Mouse (Mus musculus): Measurements from ENCODE around the gene Ogg1. TPM values are rescaled to one million over a fixed set of nuclear protein-coding genes. Genes with fewer than 3 reads are reported as not detected.

Ogg1 gene
- polyA plus RNA-seq, 1 experiment from 2014 or later: 11.4 TPM

DNA sequence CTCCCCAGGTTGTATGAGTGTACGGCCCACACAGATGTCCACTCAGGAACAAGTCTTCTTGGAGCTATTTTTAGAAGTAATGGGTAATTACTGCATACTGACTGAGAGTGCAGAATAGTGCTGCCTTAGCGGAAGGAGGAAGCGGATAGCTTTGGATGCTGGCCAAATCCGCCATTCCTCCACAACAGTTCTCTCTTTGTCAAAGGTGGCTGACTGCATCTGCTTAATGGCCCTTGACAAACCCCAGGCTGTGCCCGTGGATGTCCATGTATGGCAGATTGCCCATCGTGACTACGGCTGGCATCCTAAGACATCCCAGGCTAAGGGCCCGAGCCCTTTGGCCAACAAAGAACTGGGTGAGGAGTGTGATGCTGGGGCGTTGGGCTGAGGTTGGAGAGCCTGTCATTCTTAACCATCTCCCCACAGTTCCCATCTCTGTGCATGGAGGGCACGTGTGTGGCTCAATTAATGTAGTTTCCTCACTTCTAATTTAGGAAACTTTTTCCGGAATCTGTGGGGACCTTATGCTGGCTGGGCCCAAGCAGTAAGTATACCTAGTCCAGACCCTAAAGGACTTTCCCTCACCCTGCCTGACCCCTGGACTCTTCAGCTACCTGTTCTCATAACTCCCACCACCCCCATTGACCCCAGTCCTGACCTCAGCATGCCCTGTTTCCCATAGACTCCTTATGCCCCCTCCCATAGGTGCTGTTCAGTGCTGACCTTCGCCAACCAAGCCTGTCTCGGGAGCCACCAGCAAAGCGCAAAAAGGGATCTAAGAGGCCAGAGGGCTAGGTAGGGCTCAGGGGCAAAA, 6.6 kb downstream of the Ogg1 start:
- Histone ChIP-seq H3K27ac (peak overlapping the region; percentile 51), H3K4me2 (peak overlapping the region; percentile 4; the same call in 1 of the 2 replicates), H3K36me3 (ENCODE audit: poor library complexity, severe bottlenecking) (peaks cover 69% of the 10 kb centered on the region), H3K27me3 (no peaks in the 10 kb centered on the region), H3K9ac (no peak overlapping the region), H3K4me3 (no peak overlapping the region), H3K9me3 (replicated peaks) (no peaks in the 10 kb centered on the region), H3K4me1 (peaks cover 9% of the 10 kb centered on the region)
- ATAC-seq: peak; percentile 63
- WGBS: 49% methylated on average over 14 of the region's 14 CpGs

DNA sequence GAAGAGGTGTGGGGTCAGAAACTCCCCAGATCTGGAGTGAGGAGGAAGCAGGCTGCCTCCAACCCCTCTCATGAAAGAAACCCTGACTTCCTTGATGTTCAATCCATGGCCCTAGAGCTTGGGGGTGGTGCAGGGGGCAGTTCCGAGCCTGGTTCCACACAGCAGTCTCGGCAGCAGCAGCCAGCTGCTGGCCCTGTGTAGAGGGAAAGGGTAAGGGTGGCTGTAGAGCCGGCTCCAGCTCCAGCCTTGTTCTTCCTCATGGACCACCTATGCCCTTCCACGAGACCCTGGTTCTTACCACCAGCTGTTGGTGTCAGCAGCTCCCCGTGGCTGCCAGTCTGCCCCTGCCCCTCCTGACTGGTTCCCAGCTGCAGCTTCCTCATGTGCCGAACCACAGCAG, 7.4 kb downstream of the Ogg1 start:
- Histone ChIP-seq H3K36me3 (ENCODE audit: poor library complexity, severe bottlenecking) (peaks cover 70% of the 10 kb centered on the region), H3K4me2 (no peak overlapping the region), H3K4me3 (no peak overlapping the region), H3K4me1 (peaks cover 9% of the 10 kb centered on the region), H3K9ac (no peak overlapping the region), H3K9me3 (replicated peaks) (no peaks in the 10 kb centered on the region), H3K27me3 (no peaks in the 10 kb centered on the region), H3K27ac (no peak overlapping the region)
- WGBS: 85% methylated on average over 6 of the region's 6 CpGs
- no peak for ATAC-seq

DNA sequence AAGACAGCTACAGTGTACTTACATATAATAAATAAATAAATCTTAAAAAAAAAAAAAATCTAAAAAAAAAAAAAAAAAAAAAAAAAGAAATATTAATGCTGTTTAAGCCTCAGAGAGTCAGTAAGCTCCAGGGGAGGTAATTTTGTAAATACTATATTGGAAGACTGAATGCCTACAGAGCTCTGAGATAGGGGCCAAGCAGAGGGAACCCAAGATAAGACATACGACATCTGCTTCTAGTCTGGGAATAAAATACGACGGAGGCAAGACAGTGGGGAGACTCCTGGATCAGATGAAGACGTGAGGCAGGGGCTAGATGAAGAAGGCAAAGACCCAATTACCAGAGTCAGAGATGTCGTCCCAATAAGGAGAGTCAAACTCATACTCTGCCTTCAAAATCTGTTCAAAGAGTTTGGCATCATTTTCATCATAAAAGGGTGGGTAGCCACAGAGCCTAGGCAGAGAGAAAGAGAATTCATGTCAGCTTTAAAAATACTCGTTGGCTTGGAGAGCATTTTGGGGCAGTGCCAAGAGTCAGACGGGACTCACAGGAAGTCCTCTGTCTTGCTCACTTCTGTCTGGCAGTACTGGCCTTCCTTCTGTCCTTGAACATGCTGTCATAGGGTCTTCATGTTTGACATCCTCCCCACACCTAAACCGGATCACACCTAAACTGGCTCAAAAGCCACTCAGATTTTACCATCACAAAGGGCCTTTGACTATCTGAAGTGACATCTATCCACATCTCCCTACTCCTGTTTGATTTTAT, 10.3 kb downstream of the Ogg1 start:
- ATAC-seq: no peak

DNA sequence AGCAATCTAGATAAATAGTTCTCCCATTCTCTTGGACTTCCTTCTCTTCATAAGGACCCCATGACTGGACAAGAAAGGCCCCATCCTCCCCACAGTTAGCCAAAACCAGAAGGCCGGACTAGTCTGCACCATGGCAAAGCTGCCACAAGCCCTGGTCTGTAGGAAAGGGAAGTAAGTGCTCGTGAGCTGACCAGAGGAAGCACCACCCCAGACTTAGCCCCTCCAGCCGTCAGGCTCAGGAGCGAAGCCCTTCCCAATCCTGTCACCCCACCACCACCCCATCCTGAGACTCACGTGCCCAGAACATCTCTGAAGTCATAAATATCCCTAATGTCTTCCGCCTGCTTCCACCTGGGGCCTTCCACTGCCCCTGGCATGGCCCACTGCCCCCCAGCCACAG, 14.8 kb downstream of the Ogg1 start:
- H3K4me2 ChIP-seq: peak overlapping the region; percentile 20; the same call in 1 of the 2 replicates
- 0 out of 2 replicates have a peak overlapping the region, but pooled peaks have one; percentile 12 for H3K9ac ChIP-seq
- no peaks in the 10 kb centered on the region for H3K27me3 ChIP-seq
- H3K27ac ChIP-seq: no peak overlapping the region
- H3K4me1 ChIP-seq: peaks cover 25% of the 10 kb centered on the region
- ATAC-seq: no peak
- 92% methylated on average over 6 of the region's 6 CpGs for WGBS
- no peak overlapping the region for H3K4me3 ChIP-seq
- H3K36me3 ChIP-seq (ENCODE audit: poor library complexity, severe bottlenecking): peaks cover 31% of the 10 kb centered on the region
- no peaks in the 10 kb centered on the region for H3K9me3 ChIP-seq (replicated peaks)

More for the DNA sequence above, 10.3 kb downstream of the Ogg1 start:
- no peak overlapping the region for H3K4me2 ChIP-seq
- H3K4me1 ChIP-seq: peaks cover 12% of the 10 kb centered on the region
- 77% methylated on average over 8 of the region's 8 CpGs for WGBS
- H3K27ac ChIP-seq: no peak overlapping the region
- no peaks in the 10 kb centered on the region for H3K9me3 ChIP-seq (replicated peaks)
- no peaks in the 10 kb centered on the region for H3K27me3 ChIP-seq
- no peak overlapping the region for H3K9ac ChIP-seq
- peaks cover 66% of the 10 kb centered on the region for H3K36me3 ChIP-seq (ENCODE audit: poor library complexity, severe bottlenecking)
- no peak overlapping the region for H3K4me3 ChIP-seq

DNA sequence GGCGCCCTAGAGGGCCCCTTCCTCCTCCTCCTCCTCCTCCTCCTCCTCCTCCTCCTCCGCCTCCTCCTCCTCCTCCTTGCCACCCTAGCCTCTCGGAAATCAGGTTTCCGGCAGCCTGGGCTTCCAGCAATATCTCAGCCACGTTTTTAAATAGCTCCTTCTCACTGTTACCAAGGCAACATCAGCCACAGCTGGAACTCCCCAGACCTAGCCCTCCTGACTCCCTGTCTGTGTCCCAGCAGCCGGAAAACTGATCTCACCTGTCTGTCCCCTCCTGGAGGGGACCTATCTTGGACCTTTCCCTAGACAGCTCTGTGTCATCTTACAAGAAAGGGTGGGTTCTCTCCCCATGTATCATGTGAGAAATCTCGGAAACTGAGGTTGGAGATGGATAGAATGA, 15.5 kb downstream of the Ogg1 start:
- 50% methylated on average over 6 of the region's 7 CpGs for WGBS
- Histone ChIP-seq H3K4me1 (peaks cover 25% of the 10 kb centered on the region), H3K36me3 (ENCODE audit: poor library complexity, severe bottlenecking) (peaks cover 26% of the 10 kb centered on the region), H3K9me3 (replicated peaks) (no peaks in the 10 kb centered on the region), H3K4me3 (peak overlapping the region; percentile 12; the same call in 1 of the 2 replicates), H3K27ac (no peak overlapping the region), H3K9ac (no peak overlapping the region), H3K27me3 (no peaks in the 10 kb centered on the region), H3K4me2 (peak overlapping the region; percentile 81)
- ATAC-seq: no peak

DNA sequence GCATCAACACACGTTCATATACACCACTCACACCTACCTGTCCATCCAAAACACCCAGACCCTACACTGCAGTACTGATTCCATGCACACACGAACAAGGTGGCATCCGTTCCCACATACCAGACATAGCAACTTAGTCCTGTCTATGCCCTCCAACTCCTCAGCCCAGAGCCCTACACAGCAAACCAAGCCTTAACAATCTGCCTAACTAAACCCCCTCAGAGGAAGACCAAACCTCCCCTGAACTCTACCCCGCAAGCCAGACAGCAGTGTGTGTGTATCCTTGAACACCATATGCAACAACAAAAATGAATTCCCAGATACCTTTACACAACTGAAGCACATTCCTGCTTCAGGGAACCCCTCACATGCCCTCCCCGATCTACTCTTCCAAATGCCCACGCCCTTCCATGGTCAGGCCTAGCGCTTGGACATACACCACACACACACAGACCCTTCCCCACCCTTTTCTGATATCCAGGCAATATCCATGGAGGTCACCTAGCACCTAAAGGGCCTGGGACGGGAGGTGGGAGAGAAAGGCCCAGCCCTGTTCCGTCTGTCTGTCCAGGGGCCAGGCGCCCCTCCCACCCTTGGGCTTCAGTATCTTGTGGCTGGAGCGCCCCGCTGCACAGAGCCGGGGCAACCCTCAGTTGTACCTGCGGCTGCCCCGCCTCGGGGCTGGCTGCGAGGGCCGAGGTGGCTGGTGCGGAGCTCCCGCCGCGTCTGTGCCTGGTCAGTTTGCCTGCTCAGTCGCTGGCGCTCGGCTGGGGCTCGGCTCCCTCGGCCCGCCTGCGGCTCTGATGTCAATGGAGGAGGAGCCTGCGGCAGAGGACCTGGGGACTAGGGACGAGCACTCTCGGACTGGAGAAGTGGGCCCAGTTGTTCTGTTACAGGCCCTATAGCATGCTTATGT, 16.7 kb downstream of the Ogg1 start, which contains the start of gene Camk1:
Gene Camk1, minus strand, starts transcription at position 808 of the 916 bp plus-strand sequence.
- Histone ChIP-seq H3K27me3 (no peaks in the 10 kb centered on the region), H3K4me3 (peak within 1 kb of the TSS; percentile 55), H3K9me3 (replicated peaks) (no peaks in the 10 kb centered on the region), H3K4me1 (peaks cover 25% of the 10 kb centered on the region), H3K4me2 (peak within 1 kb of the TSS; percentile 81), H3K9ac (peak within 1 kb of the TSS; percentile 80), H3K36me3 (ENCODE audit: poor library complexity, severe bottlenecking) (peaks cover 16% of the 10 kb centered on the region), H3K27ac (no peak within 1 kb of the TSS)
- WGBS: 17% methylated on average over 32 of the region's 32 CpGs
- peak; percentile 87 for ATAC-seq

DNA sequence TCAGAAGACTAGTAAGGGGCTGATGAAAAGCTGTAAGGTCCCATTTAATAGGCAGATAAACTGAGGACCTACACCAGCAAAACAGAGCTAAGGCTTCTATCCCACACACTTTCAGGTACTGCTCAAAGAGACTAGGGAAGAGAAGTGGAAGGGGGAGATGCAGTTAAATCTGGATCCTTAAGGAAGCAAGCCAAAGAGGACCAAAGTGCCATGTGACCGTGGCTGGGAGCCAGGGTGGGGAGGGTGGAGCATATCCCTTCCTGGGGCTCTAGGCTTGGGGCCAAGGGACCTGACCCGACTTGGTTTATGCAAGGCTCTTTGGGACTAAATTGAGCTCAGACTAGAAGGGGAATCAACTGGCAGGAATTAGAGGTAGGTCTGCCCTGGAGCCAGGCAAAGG, 17.5 kb downstream of the Ogg1 start:
- Histone ChIP-seq H3K27ac (no peak overlapping the region), H3K4me3 (peak overlapping the region; percentile 55; the same call in 1 of the 2 replicates), H3K9ac (peak overlapping the region; percentile 80; the same call in 1 of the 2 replicates), H3K9me3 (replicated peaks) (no peaks in the 10 kb centered on the region), H3K4me2 (peak overlapping the region; percentile 81), H3K27me3 (no peaks in the 10 kb centered on the region), H3K36me3 (ENCODE audit: poor library complexity, severe bottlenecking) (peaks cover 10% of the 10 kb centered on the region), H3K4me1 (peaks cover 25% of the 10 kb centered on the region)
- no peak for ATAC-seq
- WGBS: 46% methylated on average over 2 of the region's 2 CpGs

DNA sequence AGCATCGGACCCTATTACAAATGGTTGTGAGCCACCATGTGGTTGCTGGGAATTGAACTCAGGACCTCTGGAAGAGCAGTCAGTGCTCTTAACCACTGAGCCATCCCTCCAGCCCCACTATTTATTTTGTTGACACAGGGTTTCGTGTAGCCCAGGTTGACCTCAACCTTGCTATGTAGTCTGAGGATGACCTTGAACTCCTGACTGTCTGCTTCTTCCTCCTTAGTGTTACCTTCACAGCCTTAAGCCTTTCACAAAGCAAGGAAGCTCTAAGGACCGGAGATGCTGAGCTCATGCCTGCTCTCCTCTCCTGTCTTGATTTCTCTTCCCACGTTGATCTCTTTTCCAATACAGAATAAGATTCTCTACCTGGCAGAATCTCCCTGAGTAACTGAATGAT, 20.1 kb downstream of the Ogg1 start:
- whole genome bisulfite sequencing: 90% methylated on average over 4 of the region's 4 CpGs
- no peak overlapping the region for H3K4me2 ChIP-seq
- no peaks in the 10 kb centered on the region for H3K36me3 ChIP-seq (ENCODE audit: poor library complexity, severe bottlenecking)
- no peak overlapping the region for H3K4me3 ChIP-seq
- no peak for ATAC-seq
- H3K4me1 ChIP-seq: peaks cover 22% of the 10 kb centered on the region
- H3K9ac ChIP-seq: no peak overlapping the region
- no peaks in the 10 kb centered on the region for H3K27me3 ChIP-seq
- no peak overlapping the region for H3K27ac ChIP-seq
- no peaks in the 10 kb centered on the region for H3K9me3 ChIP-seq (replicated peaks)

DNA sequence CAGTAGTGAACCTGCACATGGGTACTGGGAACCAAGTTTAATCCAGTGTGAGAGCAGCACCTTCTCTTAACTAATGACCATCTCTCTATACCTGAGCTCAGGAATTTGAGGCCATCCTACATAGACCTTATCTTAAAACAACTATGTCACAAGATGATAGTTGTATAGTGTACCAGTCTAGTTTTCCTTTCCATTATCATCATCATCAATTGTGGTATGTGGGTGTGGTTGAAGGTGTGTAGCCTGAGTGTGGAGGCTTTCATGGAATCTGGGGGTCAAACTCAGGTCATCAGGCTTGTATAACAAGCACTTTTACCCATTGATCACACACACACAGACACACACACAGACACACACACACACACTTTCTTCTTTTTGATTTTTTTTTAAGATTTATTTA, 23.8 kb downstream of the Ogg1 start:
- Histone ChIP-seq H3K36me3 (ENCODE audit: poor library complexity, severe bottlenecking) (no peaks in the 10 kb centered on the region), H3K27ac (no peak overlapping the region), H3K9ac (no peak overlapping the region), H3K4me3 (no peak overlapping the region), H3K4me1 (no peaks in the 10 kb centered on the region), H3K4me2 (no peak overlapping the region), H3K27me3 (no peaks in the 10 kb centered on the region), H3K9me3 (replicated peaks) (no peaks in the 10 kb centered on the region)
- ATAC-seq: no peak

DNA sequence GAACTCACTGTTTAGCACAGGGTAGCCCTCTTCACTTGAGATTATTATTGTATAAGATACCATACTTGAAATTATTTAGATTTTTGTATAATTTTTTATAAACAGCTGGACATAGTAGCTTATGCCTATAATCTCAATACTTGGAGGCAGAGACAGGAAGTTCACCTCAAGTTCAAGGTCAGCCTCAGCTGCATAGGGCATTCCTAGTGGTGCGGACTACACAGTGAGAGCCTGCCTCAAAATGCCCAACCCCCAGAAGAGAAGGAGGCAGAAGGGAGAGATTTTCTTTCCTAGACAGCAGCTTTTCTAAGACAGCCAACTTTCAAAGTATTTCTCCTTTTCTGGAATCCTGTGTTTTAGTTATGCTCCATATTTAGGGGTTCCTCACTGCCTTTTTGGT, 24.4 kb downstream of the Ogg1 start:
- Histone ChIP-seq H3K9me3 (replicated peaks) (no peaks in the 10 kb centered on the region), H3K9ac (no peak overlapping the region), H3K4me1 (no peaks in the 10 kb centered on the region), H3K27me3 (no peaks in the 10 kb centered on the region), H3K36me3 (ENCODE audit: poor library complexity, severe bottlenecking) (no peaks in the 10 kb centered on the region), H3K4me2 (no peak overlapping the region), H3K27ac (no peak overlapping the region), H3K4me3 (no peak overlapping the region)
- WGBS: 92% methylated on average over 1 of the region's 1 CpGs
- ATAC-seq: no peak

DNA sequence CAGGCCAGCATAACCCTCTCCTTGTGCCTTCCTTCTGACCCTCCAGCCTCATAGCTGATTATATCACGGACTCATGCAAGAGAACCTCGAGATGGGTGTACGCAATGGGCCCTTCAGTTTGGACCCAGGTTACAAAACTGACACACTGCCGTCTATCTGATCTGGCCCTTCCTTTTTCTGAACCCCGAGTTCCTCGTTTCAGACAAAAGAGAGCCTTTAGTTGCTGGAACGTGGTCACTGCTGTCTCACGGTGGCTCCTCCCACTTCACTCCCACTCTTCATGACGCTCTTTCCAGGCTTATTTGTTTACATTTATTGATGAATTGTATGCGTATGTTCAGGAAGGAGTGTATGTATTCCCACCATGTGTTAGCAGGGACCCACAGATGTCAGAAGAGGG, 24.9 kb downstream of the Ogg1 start:
- H3K27me3 ChIP-seq: no peaks in the 10 kb centered on the region
- ATAC-seq: no peak
- H3K36me3 ChIP-seq (ENCODE audit: poor library complexity, severe bottlenecking): no peaks in the 10 kb centered on the region
- H3K9ac ChIP-seq: no peak overlapping the region
- no peak overlapping the region for H3K4me3 ChIP-seq
- no peaks in the 10 kb centered on the region for H3K9me3 ChIP-seq (replicated peaks)
- H3K4me1 ChIP-seq: no peaks in the 10 kb centered on the region
- H3K27ac ChIP-seq: no peak overlapping the region
- WGBS: 58% methylated on average over 10 of the region's 10 CpGs
- no peak overlapping the region for H3K4me2 ChIP-seq

All from forebrain, embryonic 13.5 days (tissue).